Mouse (Mus musculus): Measurements from ENCODE around the gene Jph4.

DNA sequence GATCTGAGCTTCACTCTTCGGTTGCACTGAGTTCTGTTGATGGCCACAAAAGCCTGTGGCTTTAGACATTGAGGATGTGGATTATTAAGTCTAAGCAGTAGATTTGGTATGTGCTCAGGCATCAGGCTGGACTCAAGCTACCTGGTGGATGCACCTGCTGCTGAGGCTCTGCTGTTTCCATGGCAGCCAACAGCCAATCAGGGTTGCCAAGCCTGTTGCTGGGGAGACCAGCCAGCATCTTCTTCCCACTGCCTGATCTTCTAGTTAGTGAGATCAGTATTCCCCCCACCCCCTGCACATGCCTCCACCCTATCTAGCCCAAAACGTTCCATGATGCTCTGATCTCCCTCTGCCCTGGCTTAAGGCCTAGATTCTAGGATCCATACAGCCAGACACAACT, 5.0 kb downstream of the Jph4 start:
- no peak for TF ChIP-seq POLR2A (IDR thresholded peaks at IDR 0.05; ENCODE audit: extremely low read depth, insufficient read depth, low read length)
- TF ChIP-seq CTCF (IDR thresholded peaks at IDR 0.05; ENCODE audit: low read depth, low read length) = no peak
